Mouse (Mus musculus): Measurements from ENCODE around the gene Olfr1336. TPM values are rescaled to one million over a fixed set of nuclear protein-coding genes. Genes with fewer than 3 reads are reported as not detected.
"Not testable (repeated sequence)": the region's sequence is repeated elsewhere in the genome, so short reads cannot be mapped to it uniquely, and the experiment has no call there.

Gene Olfr1336
- polyA plus RNA-seq, 1 experiment from 2014 or later, result not detected

- not testable (repeated sequence) for H3K36me3 ChIP-seq; H3K4me1 ChIP-seq; H3K27ac ChIP-seq; H3K4me3 ChIP-seq; H3K9ac ChIP-seq; ATAC-seq; H3K4me2 ChIP-seq; H3K27me3 ChIP-seq (replicated peaks)
- peaks cover 26% of the 10 kb centered on the region; the same call in 1 of the 2 replicates for H3K9me3 ChIP-seq (replicated peaks)
- WGBS (ENCODE audit: insufficient replicate concordance), result 55% methylated on average over 2 of the region's 2 CpGs
Measured at GRCm38 (mm10) chr7:6477633-6478032, 21.7 kb downstream of the Olfr1336 start.

- 11% methylated on average over 2 of the region's 2 CpGs for WGBS (ENCODE audit: insufficient replicate concordance)
- H3K27me3 ChIP-seq (replicated peaks), result no peaks in the 10 kb centered on the region
- no peak within 1 kb of the TSS for H3K4me2 ChIP-seq
- H3K9ac ChIP-seq, result no peak within 1 kb of the TSS
- no peak within 1 kb of the TSS for H3K27ac ChIP-seq
- peaks cover 4% of the 10 kb centered on the region; the same call in 1 of the 2 replicates for H3K9me3 ChIP-seq (replicated peaks)
- no peaks in the 10 kb centered on the region for H3K4me1 ChIP-seq
- ATAC-seq, result no peak
- H3K4me3 ChIP-seq, result no peak within 1 kb of the TSS
- H3K36me3 ChIP-seq, result no peaks in the 10 kb centered on the region
Measured at GRCm38 (mm10) chr7:6486841-6487240, 30.9 kb downstream of the Olfr1336 start, which contains the start of gene Olfr5. Gene Olfr5, minus strand, starts transcription at chr7:6486941.

- H3K27me3 ChIP-seq (replicated peaks), result no peaks in the 10 kb centered on the region
- H3K4me3 ChIP-seq, result no peak within 1 kb of the TSS
- H3K4me2 ChIP-seq, result no peak within 1 kb of the TSS
- no peaks in the 10 kb centered on the region for H3K4me1 ChIP-seq
- H3K9me3 ChIP-seq (replicated peaks), result peaks cover 4% of the 10 kb centered on the region
- ATAC-seq, result no peak
- WGBS (ENCODE audit: insufficient replicate concordance), result 27% methylated on average over 1 of the region's 1 CpGs
- no peak within 1 kb of the TSS for H3K9ac ChIP-seq
- H3K27ac ChIP-seq, result no peak within 1 kb of the TSS
- H3K36me3 ChIP-seq, result no peaks in the 10 kb centered on the region
Measured at GRCm38 (mm10) chr7:6499655-6500054, 43.7 kb downstream of the Olfr1336 start, which contains the start of gene Olfr1347. Gene Olfr1347, minus strand, starts transcription at chr7:6499755.

GRCm38 (mm10) chr7:6508648-6509047 is 52.7 kb downstream of the Olfr1336 start, which contains the start of gene Olfr1348:
Gene Olfr1348, minus strand, starts transcription at chr7:6508748.
- no peaks in the 10 kb centered on the region for H3K4me1 ChIP-seq
- no peak within 1 kb of the TSS for H3K4me2 ChIP-seq
- H3K4me3 ChIP-seq, result no peak within 1 kb of the TSS
- no peaks in the 10 kb centered on the region for H3K9me3 ChIP-seq (replicated peaks)
- H3K36me3 ChIP-seq, result no peaks in the 10 kb centered on the region
- H3K27ac ChIP-seq, result no peak within 1 kb of the TSS
- H3K9ac ChIP-seq, result no peak within 1 kb of the TSS
- H3K27me3 ChIP-seq (replicated peaks), result no peaks in the 10 kb centered on the region
- no peak for ATAC-seq
- WGBS (ENCODE audit: insufficient replicate concordance), result 72% methylated on average over 1 of the region's 1 CpGs

Other genes starting within 250 kb of the Olfr1336 start
- not detected in 2 replicates for gene Zscan5b, start 233.9 kb upstream of the Olfr1336 start, polyA plus RNA-seq (2016; fragmentation: Nextera tagmentation; extraction: Ambion mirVana)
- not detected in 2 replicates for gene Epp13, start 203.5 kb upstream of the Olfr1336 start, polyA plus RNA-seq (2016; fragmentation: Nextera tagmentation; extraction: Ambion mirVana)
- gene Zfp667, start 169.6 kb upstream of the Olfr1336 start, polyA plus RNA-seq (2016; fragmentation: Nextera tagmentation; extraction: Ambion mirVana), result 8.1 and 8.2 TPM in 2 replicates
- gene Zfp583, start 124.9 kb upstream of the Olfr1336 start, polyA plus RNA-seq (2016; fragmentation: Nextera tagmentation; extraction: Ambion mirVana), result 1.6 and 2.1 TPM in 2 replicates
- gene Gm3854, start 112.4 kb upstream of the Olfr1336 start, polyA plus RNA-seq (2016; fragmentation: Nextera tagmentation; extraction: Ambion mirVana), result 0.50 and 0.57 TPM in 2 replicates
- 1.3 TPM in 2 replicates for gene Zfp78, start 92.9 kb upstream of the Olfr1336 start, polyA plus RNA-seq (2016; fragmentation: Nextera tagmentation; extraction: Ambion mirVana)
- 1.7 TPM in 2 replicates for gene Zfp28, start 72.9 kb upstream of the Olfr1336 start, polyA plus RNA-seq (2016; fragmentation: Nextera tagmentation; extraction: Ambion mirVana)
- 0.10 TPM in 1 of 2 replicates, not detected in the other for gene Smim17, start 57.5 kb upstream of the Olfr1336 start, polyA plus RNA-seq (2016; fragmentation: Nextera tagmentation; extraction: Ambion mirVana)
- not detected in 2 replicates for gene Gm20715, start 45.9 kb upstream of the Olfr1336 start, polyA plus RNA-seq (2016; fragmentation: Nextera tagmentation; extraction: Ambion mirVana)
- gene Olfr1344, start 17.5 kb upstream of the Olfr1336 start, polyA plus RNA-seq (2016; fragmentation: Nextera tagmentation; extraction: Ambion mirVana), result not detected in 2 replicates
- not detected in 2 replicates for gene Olfr1346, start 10.9 kb downstream of the Olfr1336 start, polyA plus RNA-seq (2016; fragmentation: Nextera tagmentation; extraction: Ambion mirVana)
- not detected in 2 replicates for gene Olfr5, start 30.8 kb downstream of the Olfr1336 start, polyA plus RNA-seq (2016; fragmentation: Nextera tagmentation; extraction: Ambion mirVana)
- not detected in 2 replicates for gene Olfr1347, start 43.6 kb downstream of the Olfr1336 start, polyA plus RNA-seq (2016; fragmentation: Nextera tagmentation; extraction: Ambion mirVana)
- not detected in 2 replicates for gene Olfr1348, start 52.6 kb downstream of the Olfr1336 start, polyA plus RNA-seq (2016; fragmentation: Nextera tagmentation; extraction: Ambion mirVana)
- gene Olfr1349, start 66.8 kb downstream of the Olfr1336 start, polyA plus RNA-seq (2016; fragmentation: Nextera tagmentation; extraction: Ambion mirVana), result not detected in 2 replicates
- not detected in 2 replicates for gene Olfr1350, start 108.7 kb downstream of the Olfr1336 start, polyA plus RNA-seq (2016; fragmentation: Nextera tagmentation; extraction: Ambion mirVana)
- gene Zim1, start 240.3 kb downstream of the Olfr1336 start, polyA plus RNA-seq (2016; fragmentation: Nextera tagmentation; extraction: Ambion mirVana), result 2.1 and 2.8 TPM in 2 replicates